Mouse (Mus musculus) intestine, embryonic 15.5 days (tissue): ENCODE results near the gene Ugp2. TPM values are rescaled to one million over a fixed set of nuclear protein-coding genes. Genes with fewer than 3 reads are reported as not detected.

ENCODE experiments used
- ATAC-seq: fragments of 200-750 bp; cut with Nextera tagmentation; 2 replicates; pipeline ENCODE4 v1.8.0; 2017; ENCODE audit warnings: moderate TSS enrichment, moderate library complexity
- H3K27ac ChIP-seq: fragments of 300-500 bp; sonication (generic); 2 replicates; pipeline ENCODE4 v1.5.1; 2015; ENCODE audit warnings: mild to moderate bottlenecking, inconsistent platforms
- H3K27me3 ChIP-seq: fragments of 300-500 bp; sonication (generic); replicated peaks from 2 replicates; pipeline ENCODE4 v1.6.1; 2015; ENCODE audit warnings: inconsistent platforms
- H3K36me3 ChIP-seq: fragments of 300-500 bp; sonication (generic); 2 replicates; pipeline ENCODE4 v1.6.1; 2015; ENCODE audit warnings: inconsistent platforms
- H3K4me1 ChIP-seq: fragments of 300-500 bp; sonication (generic); replicated peaks from 2 replicates; pipeline ENCODE4 v1.6.1; 2015; ENCODE audit warnings: inconsistent platforms
- H3K4me2 ChIP-seq: fragments of 300-500 bp; sonication (generic); replicated peaks from 2 replicates; pipeline ENCODE4 v1.6.1; 2015; ENCODE audit warnings: mild to moderate bottlenecking, inconsistent platforms
- H3K4me3 ChIP-seq: fragments of 300-500 bp; sonication (generic); replicated peaks from 2 replicates; pipeline ENCODE4 v1.5.1; 2015; ENCODE audit warnings: inconsistent platforms
- H3K9ac ChIP-seq: fragments of 300-500 bp; sonication (generic); 2 replicates; pipeline ENCODE4 v1.6.1; 2015; ENCODE audit warnings: inconsistent platforms
- H3K9me3 ChIP-seq: fragments of 300-500 bp; sonication (generic); 2 replicates; pipeline ENCODE4 v1.6.1; 2016; ENCODE audit warnings: inconsistent platforms
- WGBS: fragments of 180-500 bp; shearing (Covaris S2); methylation state at CpG from one replicate; pipeline ENCODE4 v1.1.7; 2015; 5-methylcytosine and 5-hydroxymethylcytosine counted together
- polyA plus RNA-seq: library from polyadenylated mRNA; unstranded; fragments of >200 nt; fragmentation: Nextera tagmentation; extraction: Ambion mirVana; gene quantifications from 2 replicates; pipeline ENCODE4 v1.2.1, GENCODE M21; 2015

The Ugp2 gene
- 99.9 and 116 TPM in 2 replicates for polyA plus RNA-seq

DNA sequence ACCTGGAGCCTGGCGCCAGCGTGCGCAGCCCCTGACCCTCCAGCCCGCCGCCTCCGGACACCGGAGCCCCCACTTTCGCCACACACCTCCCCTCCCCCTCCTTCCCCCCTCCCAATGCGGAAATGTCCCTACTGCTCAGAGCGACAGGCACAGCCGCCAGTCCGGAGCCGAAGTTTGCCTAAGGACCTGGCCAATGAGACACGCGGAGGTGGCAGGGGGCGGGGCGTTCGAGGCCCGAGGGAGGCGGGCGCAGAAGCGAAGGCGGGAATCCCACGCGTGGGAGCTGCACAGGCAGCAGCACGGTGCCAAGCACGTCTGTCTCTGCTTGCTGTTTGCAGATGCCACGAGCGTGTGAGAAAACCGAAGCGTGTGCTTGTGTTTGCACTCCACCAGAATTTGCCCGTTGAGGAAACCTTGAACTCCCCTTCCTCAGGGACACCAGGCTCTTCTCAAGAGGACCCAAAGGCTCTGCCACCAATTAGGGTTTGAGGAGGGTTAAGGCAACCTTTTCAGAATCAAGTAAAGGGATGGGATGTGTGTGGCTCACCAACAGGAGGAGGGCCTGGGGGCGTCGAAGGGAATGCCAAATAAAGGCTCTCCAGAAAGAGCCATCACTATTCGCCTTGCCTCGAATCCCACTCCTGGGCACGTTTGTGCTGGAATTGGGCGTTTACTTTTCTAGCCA lies at the start of gene Ugp2:
Gene Ugp2, minus strand, starts transcription at position 80 of the 685 bp plus-strand sequence.
- peaks cover 6% of the 10 kb centered on the region; the same call in 1 of the 2 replicates for H3K4me1 ChIP-seq
- peak within 1 kb of the TSS; percentile 76 for H3K9ac ChIP-seq
- peak within 1 kb of the TSS; percentile 64 for H3K4me3 ChIP-seq
- no peaks in the 10 kb centered on the region for H3K27me3 ChIP-seq
- peak; percentile 95 for ATAC-seq
- no peaks in the 10 kb centered on the region for H3K36me3 ChIP-seq
- H3K4me2 ChIP-seq = peak within 1 kb of the TSS; percentile 77
- WGBS = 5% methylated on average over 38 of the region's 38 CpGs
- H3K9me3 ChIP-seq = no peaks in the 10 kb centered on the region
- H3K27ac ChIP-seq = peak within 1 kb of the TSS; percentile 96

GRCm38 (mm10) chr11:21414911-21415381 lies 43.9 kb upstream of the Ugp2 start:
- Histone ChIP-seq H3K36me3 (no peaks in the 10 kb centered on the region), H3K4me3 (no peak overlapping the region), H3K4me2 (no peak overlapping the region), H3K27me3 (no peaks in the 10 kb centered on the region), H3K27ac (peak overlapping the region; percentile 58; the same call in 1 of the 2 replicates), H3K9ac (no peak overlapping the region), H3K9me3 (no peaks in the 10 kb centered on the region), H3K4me1 (peaks cover 6% of the 10 kb centered on the region)
- WGBS = 24% methylated on average over 7 of the region's 7 CpGs
- ATAC-seq = peak; percentile 70

DNA sequence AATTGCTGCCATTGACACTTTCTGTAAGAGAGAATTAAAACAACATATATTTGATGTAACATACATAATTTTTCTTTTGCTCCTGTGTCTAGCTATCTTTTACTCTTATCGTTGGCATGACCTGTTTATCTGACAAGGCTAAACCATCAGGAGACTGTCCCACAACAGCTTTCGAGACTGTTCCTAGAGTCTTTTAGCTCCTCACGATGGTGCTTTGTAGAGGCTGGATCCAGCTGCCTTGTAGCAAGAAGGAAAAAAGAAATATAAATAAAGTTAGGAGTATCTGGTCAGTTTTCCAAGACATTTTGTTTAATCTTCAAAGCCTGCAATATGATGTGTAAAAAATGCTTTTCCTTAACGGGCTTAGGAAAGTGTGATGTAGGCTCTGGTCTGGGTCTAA lies 35.7 kb upstream of the Ugp2 start:
- ATAC-seq = no peak
- Histone ChIP-seq H3K27ac (no peak overlapping the region), H3K9me3 (no peaks in the 10 kb centered on the region), H3K9ac (no peak overlapping the region), H3K36me3 (no peaks in the 10 kb centered on the region), H3K4me2 (no peak overlapping the region), H3K27me3 (no peaks in the 10 kb centered on the region), H3K4me3 (no peak overlapping the region), H3K4me1 (no peaks in the 10 kb centered on the region)
- 52% methylated on average over 4 of the region's 4 CpGs for WGBS

- Histone ChIP-seq H3K9ac (no peak overlapping the region), H3K27me3 (no peaks in the 10 kb centered on the region), H3K4me2 (no peak overlapping the region), H3K4me3 (no peak overlapping the region), H3K4me1 (no peaks in the 10 kb centered on the region), H3K27ac (no peak overlapping the region), H3K9me3 (no peaks in the 10 kb centered on the region), H3K36me3 (no peaks in the 10 kb centered on the region)
- no peak for ATAC-seq
- 67% methylated on average over 1 of the region's 1 CpGs for WGBS
Measured at GRCm38 (mm10) chr11:21406141-21406540, 35.1 kb upstream of the Ugp2 start.

DNA sequence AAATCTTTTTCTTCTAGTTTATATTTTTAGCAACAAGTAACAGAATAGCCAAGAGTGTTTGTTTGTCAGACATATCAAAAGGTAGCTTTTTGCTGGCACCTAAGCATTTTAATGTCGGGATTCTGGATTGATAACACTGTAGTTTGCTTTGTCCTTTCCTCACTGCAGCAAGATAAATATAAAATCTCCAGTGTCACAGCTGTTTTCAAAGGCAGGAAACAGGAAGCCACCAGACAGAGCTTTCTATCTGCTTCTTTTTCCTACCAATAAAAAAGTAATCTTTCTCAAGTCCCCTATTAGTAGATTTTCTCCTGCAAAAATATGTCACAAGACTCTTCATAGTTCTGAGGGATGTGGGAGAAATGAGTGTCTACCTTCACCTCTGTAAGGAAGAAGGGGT lies 32.9 kb upstream of the Ugp2 start:
- Histone ChIP-seq H3K9ac (no peak overlapping the region), H3K9me3 (no peaks in the 10 kb centered on the region), H3K4me2 (no peak overlapping the region), H3K27me3 (no peaks in the 10 kb centered on the region), H3K36me3 (no peaks in the 10 kb centered on the region), H3K4me1 (peaks cover 3% of the 10 kb centered on the region; the same call in 1 of the 2 replicates), H3K27ac (no peak overlapping the region), H3K4me3 (no peak overlapping the region)
- WGBS = 33% methylated on average over 1 of the region's 1 CpGs
- ATAC-seq = no peak

DNA sequence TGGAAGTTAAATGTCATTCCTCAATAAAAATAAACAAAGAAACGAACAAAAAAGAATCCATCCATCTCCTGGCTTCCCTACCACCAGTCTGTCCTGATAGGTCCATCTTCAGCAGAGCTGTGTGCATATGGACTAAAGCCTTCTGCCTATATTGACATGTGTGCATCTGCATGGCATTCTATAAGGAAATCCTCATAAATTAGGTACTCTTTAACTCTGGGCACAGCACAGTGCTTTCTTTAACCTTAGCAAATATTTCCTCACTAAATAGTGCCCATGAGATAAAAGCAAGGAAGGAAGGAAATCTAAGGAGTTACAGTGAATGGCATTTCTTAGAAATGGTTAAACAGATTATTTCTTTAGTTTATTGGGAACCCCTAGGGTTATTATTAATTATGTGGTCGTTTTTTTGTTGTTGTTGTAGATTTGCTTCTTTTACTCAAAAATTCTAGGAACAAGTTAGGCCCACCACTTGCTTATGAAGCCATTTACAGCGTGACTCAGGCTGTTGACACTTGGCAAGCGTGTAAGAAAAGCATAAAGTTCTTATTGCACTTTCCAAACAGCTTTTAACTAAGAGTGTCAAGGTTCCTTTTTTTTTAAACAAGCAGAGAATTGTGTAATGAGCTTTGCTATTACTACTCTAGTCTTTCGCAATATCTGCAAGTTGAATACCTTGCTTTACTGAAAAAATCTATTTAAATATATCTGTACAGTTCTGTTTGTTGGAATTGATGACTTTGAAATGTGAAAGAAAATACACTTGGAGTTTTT lies 31.7 kb upstream of the Ugp2 start:
- Histone ChIP-seq H3K4me3 (no peak overlapping the region), H3K9ac (no peak overlapping the region), H3K4me1 (peaks cover 4% of the 10 kb centered on the region; the same call in 1 of the 2 replicates), H3K4me2 (no peak overlapping the region), H3K27me3 (no peaks in the 10 kb centered on the region), H3K36me3 (no peaks in the 10 kb centered on the region), H3K9me3 (no peaks in the 10 kb centered on the region), H3K27ac (no peak overlapping the region)
- ATAC-seq = peak; percentile 87
- 40% methylated on average over 5 of the region's 5 CpGs for WGBS

DNA sequence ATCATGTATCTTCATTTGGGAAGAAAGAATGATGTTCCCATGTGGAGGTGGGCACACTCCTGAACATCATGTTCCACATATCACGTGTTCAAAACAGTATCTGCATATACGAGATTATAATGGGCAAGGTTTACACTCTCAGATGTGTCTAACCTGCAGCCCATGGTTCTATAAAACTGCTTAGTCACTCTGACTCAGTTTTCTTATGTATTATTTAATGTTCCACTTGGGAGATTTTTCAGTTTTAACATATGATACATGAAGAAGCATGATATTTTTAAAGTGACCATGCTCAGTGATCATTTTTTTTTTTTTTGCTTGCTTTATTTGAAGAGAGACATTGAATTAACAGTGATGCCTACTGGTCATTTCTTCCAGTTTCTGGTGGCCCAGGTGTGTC lies 30.2 kb upstream of the Ugp2 start:
- no peak overlapping the region for H3K27ac ChIP-seq
- peaks cover 4% of the 10 kb centered on the region; the same call in 1 of the 2 replicates for H3K4me1 ChIP-seq
- 81% methylated on average over 2 of the region's 2 CpGs for WGBS
- H3K9me3 ChIP-seq = no peaks in the 10 kb centered on the region
- H3K27me3 ChIP-seq = no peaks in the 10 kb centered on the region
- no peaks in the 10 kb centered on the region for H3K36me3 ChIP-seq
- H3K9ac ChIP-seq = no peak overlapping the region
- ATAC-seq = no peak
- no peak overlapping the region for H3K4me3 ChIP-seq
- no peak overlapping the region for H3K4me2 ChIP-seq

GRCm38 (mm10) chr11:21399186-21399681 lies 28.2 kb upstream of the Ugp2 start:
- H3K4me1 ChIP-seq = peaks cover 4% of the 10 kb centered on the region; the same call in 1 of the 2 replicates
- ATAC-seq = no peak
- H3K9me3 ChIP-seq = no peaks in the 10 kb centered on the region
- no peaks in the 10 kb centered on the region for H3K27me3 ChIP-seq
- no peaks in the 10 kb centered on the region for H3K36me3 ChIP-seq
- H3K9ac ChIP-seq = no peak overlapping the region
- no peak overlapping the region for H3K4me3 ChIP-seq
- H3K27ac ChIP-seq = no peak overlapping the region
- no peak overlapping the region for H3K4me2 ChIP-seq
- 41% methylated on average over 5 of the region's 5 CpGs for WGBS

GRCm38 (mm10) chr11:21398464-21398863 lies 27.5 kb upstream of the Ugp2 start:
- Histone ChIP-seq H3K36me3 (no peaks in the 10 kb centered on the region), H3K9ac (no peak overlapping the region), H3K27me3 (no peaks in the 10 kb centered on the region), H3K27ac (no peak overlapping the region), H3K4me2 (no peak overlapping the region), H3K4me3 (no peak overlapping the region), H3K4me1 (peaks cover 4% of the 10 kb centered on the region; the same call in 1 of the 2 replicates), H3K9me3 (no peaks in the 10 kb centered on the region)
- ATAC-seq = 0 out of 2 replicates have a peak, but pooled peaks have one; percentile 31
- WGBS = 31% methylated on average over 7 of the region's 7 CpGs

GRCm38 (mm10) chr11:21386790-21387189 lies 15.8 kb upstream of the Ugp2 start:
- 79% methylated on average over 4 of the region's 4 CpGs for WGBS
- Histone ChIP-seq H3K27me3 (no peaks in the 10 kb centered on the region), H3K27ac (no peak overlapping the region), H3K4me2 (no peak overlapping the region), H3K4me3 (no peak overlapping the region), H3K36me3 (no peaks in the 10 kb centered on the region), H3K9me3 (no peaks in the 10 kb centered on the region), H3K4me1 (no peaks in the 10 kb centered on the region), H3K9ac (no peak overlapping the region)
- no peak for ATAC-seq

- Histone ChIP-seq H3K27ac (no peak overlapping the region), H3K9ac (no peak overlapping the region), H3K4me3 (no peak overlapping the region), H3K4me1 (peaks cover 2% of the 10 kb centered on the region; the same call in 1 of the 2 replicates), H3K27me3 (no peaks in the 10 kb centered on the region), H3K36me3 (no peaks in the 10 kb centered on the region), H3K9me3 (no peaks in the 10 kb centered on the region), H3K4me2 (no peak overlapping the region)
- 89% methylated on average over 3 of the region's 3 CpGs for WGBS
- no peak for ATAC-seq
Measured at GRCm38 (mm10) chr11:21374096-21374495, 3.1 kb upstream of the Ugp2 start.

- peak overlapping the region; percentile 64 for H3K4me3 ChIP-seq
- under 1% methylated on average over 57 of the region's 69 CpGs for WGBS
- H3K4me2 ChIP-seq = peak overlapping the region; percentile 77
- no peaks in the 10 kb centered on the region for H3K27me3 ChIP-seq
- H3K4me1 ChIP-seq = peaks cover 6% of the 10 kb centered on the region; the same call in 1 of the 2 replicates
- H3K9ac ChIP-seq = peak overlapping the region; percentile 76
- peak; percentile 94 for ATAC-seq
- H3K36me3 ChIP-seq = no peaks in the 10 kb centered on the region
- peak overlapping the region; percentile 96 for H3K27ac ChIP-seq
- no peaks in the 10 kb centered on the region for H3K9me3 ChIP-seq
Measured at GRCm38 (mm10) chr11:21370399-21371121, 441 bp downstream of the Ugp2 start.
